Mouse (Mus musculus) kidney, postnatal 0 days (tissue): Measurements from ENCODE around the gene Supt16. TPM values are rescaled to one million over a fixed set of nuclear protein-coding genes. Genes with fewer than 3 reads are reported as not detected.

Experiments used
- ATAC-seq: fragments of 200-750 bp; cut with Nextera tagmentation; replicated peaks from 2 replicates; pipeline ENCODE4 v1.8.0; 2017; ENCODE audit warnings: low read depth, moderate number of reproducible peaks, moderate TSS enrichment, moderate library complexity; ENCODE audit not compliant: low FRiP score
- DNase-seq: peaks from one replicate; pipeline ENCODE4 v3.0.0-alpha.2; 2016; ENCODE audit warnings: low spot score
- H3K27ac ChIP-seq: fragments of 300-500 bp; sonication (generic); 2 replicates; pipeline ENCODE4 v1.5.1; 2014; ENCODE audit warnings: mild to moderate bottlenecking
- H3K27me3 ChIP-seq: fragments of 300-500 bp; sonication (generic); 2 replicates; pipeline ENCODE4 v1.6.1; 2014; ENCODE audit warnings: low read length, mixed read lengths; ENCODE audit not compliant: insufficient read depth
- H3K36me3 ChIP-seq: fragments of 300-500 bp; sonication (generic); 2 replicates; pipeline ENCODE4 v1.6.1; 2014; ENCODE audit warnings: low read length, mixed read lengths; ENCODE audit not compliant: insufficient read depth
- H3K4me1 ChIP-seq: fragments of 300-500 bp; sonication (generic); replicated peaks from 2 replicates; pipeline ENCODE4 v1.6.1; 2014; ENCODE audit warnings: antibody characterized with exemption, low read length, mixed read lengths; ENCODE audit not compliant: insufficient read depth
- H3K4me2 ChIP-seq: fragments of 300-500 bp; sonication (generic); 2 replicates; pipeline ENCODE4 v1.6.1; 2014; ENCODE audit warnings: mild to moderate bottlenecking, low read length, moderate library complexity, mixed read lengths
- H3K4me3 ChIP-seq: fragments of 300-500 bp; sonication (generic); replicated peaks from 2 replicates; pipeline ENCODE4 v1.5.1; 2014; ENCODE audit warnings: low read depth, low read length
- H3K9ac ChIP-seq: fragments of 300-500 bp; sonication (generic); 2 replicates; pipeline ENCODE4 v1.6.1; 2014; ENCODE audit warnings: low read depth, low read length
- H3K9me3 ChIP-seq: fragments of 300-500 bp; sonication (generic); replicated peaks from 2 replicates; pipeline ENCODE4 v1.6.1; 2016; ENCODE audit warnings: low read length, inconsistent platforms, mixed read lengths
- CTCF ChIP-seq: IDR thresholded peaks from 2 replicates; pipeline ENCODE4 v1.5.1; 2016; ENCODE audit warnings: antibody characterized with exemption, low read depth, mild to moderate bottlenecking, moderate library complexity
- WGBS: fragments of 180-500 bp; shearing (Covaris S2); extraction: QIAGEN DNeasy Blood & Tissue Kit; methylation state at CpG from one replicate; pipeline ENCODE4 v1.1.7; 2014; 5-methylcytosine and 5-hydroxymethylcytosine counted together
- polyA plus RNA-seq: library from polyadenylated mRNA; unstranded; fragments of >200 nt; fragmentation: Nextera tagmentation; extraction: Ambion mirVana; gene quantifications from 2 replicates; pipeline ENCODE4 v1.2.1, GENCODE M21; 2015

Gene Supt16
- polyA plus RNA-seq, 1 experiment from 2014 or later: 38.5 TPM

- no peak overlapping the region for H3K27ac ChIP-seq
- ATAC-seq (no peak; the same call in 1 of the 2 replicates), DNase-seq (no peak)
- WGBS: 88% methylated on average over 6 of the region's 6 CpGs
- no peak overlapping the region for H3K4me2 ChIP-seq
- peaks cover 78% of the 10 kb centered on the region for H3K36me3 ChIP-seq
- H3K27me3 ChIP-seq: no peaks in the 10 kb centered on the region
- H3K4me3 ChIP-seq: no peak overlapping the region
- H3K9ac ChIP-seq: no peak overlapping the region
- TF ChIP-seq CTCF: no peak
- no peaks in the 10 kb centered on the region for H3K4me1 ChIP-seq
- H3K9me3 ChIP-seq: no peaks in the 10 kb centered on the region
Measured at GRCm38 (mm10) chr14:52232249-52232648, 35.0 kb upstream of the Supt16 start.

- no peaks in the 10 kb centered on the region for H3K4me1 ChIP-seq
- no peaks in the 10 kb centered on the region for H3K27me3 ChIP-seq
- no peaks in the 10 kb centered on the region for H3K9me3 ChIP-seq
- DNase-seq (no peak), ATAC-seq (no peak)
- WGBS: 94% methylated on average over 2 of the region's 2 CpGs
- no peak overlapping the region for H3K9ac ChIP-seq
- peaks cover 67% of the 10 kb centered on the region for H3K36me3 ChIP-seq
- H3K4me2 ChIP-seq: no peak overlapping the region
- TF ChIP-seq CTCF: no peak
- no peak overlapping the region for H3K27ac ChIP-seq
- H3K4me3 ChIP-seq: no peak overlapping the region
Measured at GRCm38 (mm10) chr14:52225972-52226371, 28.8 kb upstream of the Supt16 start.

GRCm38 (mm10) chr14:52217261-52217660 lies 20.0 kb upstream of the Supt16 start:
- H3K27ac ChIP-seq: no peak overlapping the region
- H3K4me3 ChIP-seq: no peak overlapping the region
- no peaks in the 10 kb centered on the region for H3K9me3 ChIP-seq
- no peak for TF ChIP-seq CTCF
- 91% methylated on average over 5 of the region's 5 CpGs for WGBS
- peaks cover 74% of the 10 kb centered on the region for H3K36me3 ChIP-seq
- H3K9ac ChIP-seq: no peak overlapping the region
- no peaks in the 10 kb centered on the region for H3K4me1 ChIP-seq
- no peak overlapping the region for H3K4me2 ChIP-seq
- DNase-seq (no peak), ATAC-seq (no peak)
- H3K27me3 ChIP-seq: no peaks in the 10 kb centered on the region

- Histone ChIP-seq H3K27ac (no peak overlapping the region), H3K9me3 (no peaks in the 10 kb centered on the region), H3K4me3 (no peak overlapping the region), H3K9ac (no peak overlapping the region), H3K27me3 (no peaks in the 10 kb centered on the region), H3K4me1 (peaks cover 7% of the 10 kb centered on the region; the same call in 1 of the 2 replicates), H3K36me3 (peaks cover 17% of the 10 kb centered on the region), H3K4me2 (no peak overlapping the region)
- ATAC-seq (no peak), DNase-seq (no peak)
- WGBS: 93% methylated on average over 4 of the region's 4 CpGs
- no peak for TF ChIP-seq CTCF
Measured at GRCm38 (mm10) chr14:52199412-52199811, 2.2 kb upstream of the Supt16 start.

- H3K4me2 ChIP-seq: peak overlapping the region; percentile 80
- no peaks in the 10 kb centered on the region for H3K27me3 ChIP-seq
- peak; percentile 16 for DNase-seq
- H3K9me3 ChIP-seq: no peaks in the 10 kb centered on the region
- TF ChIP-seq CTCF: no peak
- ATAC-seq: no peak
- H3K27ac ChIP-seq: peak overlapping the region; percentile 98
- H3K9ac ChIP-seq: 0 out of 2 replicates have a peak overlapping the region, but pooled peaks have one; percentile 23
- H3K4me1 ChIP-seq: peaks cover 7% of the 10 kb centered on the region; the same call in 1 of the 2 replicates
- WGBS: 16% methylated on average over 3 of the region's 3 CpGs
- peaks cover 7% of the 10 kb centered on the region; the same call in 1 of the 2 replicates for H3K36me3 ChIP-seq
- 0 out of 2 replicates have a peak overlapping the region, but pooled peaks have one; percentile 81 for H3K4me3 ChIP-seq
Measured at GRCm38 (mm10) chr14:52198141-52198540, 925 bp upstream of the Supt16 start.

GRCm38 (mm10) chr14:52196230-52197155 lies 723 bp downstream of the Supt16 start:
- no peaks in the 10 kb centered on the region for H3K36me3 ChIP-seq
- ATAC-seq (peak; percentile 19; the same call in 1 of the 2 replicates), DNase-seq (peak; percentile 37)
- TF ChIP-seq CTCF: no peak
- H3K27me3 ChIP-seq: no peaks in the 10 kb centered on the region
- WGBS: under 1% methylated on average over 58 of the region's 59 CpGs
- peak overlapping the region; percentile 81 for H3K4me3 ChIP-seq
- H3K9ac ChIP-seq: peak overlapping the region; percentile 93
- H3K4me2 ChIP-seq: peak overlapping the region; percentile 80
- peaks cover 7% of the 10 kb centered on the region; the same call in 1 of the 2 replicates for H3K4me1 ChIP-seq
- peak overlapping the region; percentile 98 for H3K27ac ChIP-seq
- no peaks in the 10 kb centered on the region for H3K9me3 ChIP-seq
